Mouse (Mus musculus) heart, adult 2 months (tissue): ENCODE measurements around the gene Skint9. TPM values are rescaled to one million over a fixed set of nuclear protein-coding genes. Genes with fewer than 3 reads are reported as not detected.
"Not testable (repeated sequence)": the region's sequence is repeated elsewhere in the genome, so short reads cannot be mapped to it uniquely, and the experiment has no call there.

ENCODE experiments used
- DNase-seq, 2 experiments: peaks; one replicate each; pipeline ENCODE4 v3.0.0; 2021
- H3K27ac ChIP-seq: fragments of 200-600 bp; 2 replicates; pipeline ENCODE4 v1.8.1; 2022
- H3K27me3 ChIP-seq: fragments of 200-500 bp; 2 replicates; pipeline ENCODE4 v1.6.1; 2012; ENCODE audit warnings: mild to moderate bottlenecking, low read length, inconsistent platforms, mixed read lengths; ENCODE audit not compliant: control insufficient read depth, insufficient read depth
- H3K36me3 ChIP-seq: fragments of 200-500 bp; 2 replicates; pipeline ENCODE4 v1.6.1; 2012; ENCODE audit warnings: low read length, inconsistent platforms; ENCODE audit not compliant: control insufficient read depth, insufficient read depth
- H3K4me1 ChIP-seq: fragments of 200-500 bp; 2 replicates; pipeline ENCODE4 v1.6.1; 2011; ENCODE audit warnings: low read length; ENCODE audit not compliant: control insufficient read depth, insufficient read depth
- H3K4me3 ChIP-seq: fragments of 200-600 bp; 2 replicates; pipeline ENCODE4 v1.8.1; 2022
- H3K79me2 ChIP-seq: fragments of 200-500 bp; replicated peaks from 2 replicates; pipeline ENCODE4 v1.6.1; 2012; ENCODE audit warnings: mild to moderate bottlenecking, inconsistent platforms, low read length, moderate library complexity, mixed read lengths; ENCODE audit not compliant: control insufficient read depth, insufficient read depth
- H3K9ac ChIP-seq: fragments of 200-500 bp; 2 replicates; pipeline ENCODE4 v1.6.1; 2012; ENCODE audit warnings: low read depth, mild to moderate bottlenecking, control low read depth, inconsistent platforms, low read length, mixed read lengths
- CTCF ChIP-seq: fragments of 200-600 bp; IDR thresholded peaks from 2 replicates; pipeline ENCODE4 v1.8.1; 2022; ENCODE audit warnings: antibody characterized with exemption, mild to moderate bottlenecking, moderate library complexity
- EP300 ChIP-seq: fragments of 200-500 bp; IDR thresholded peaks from 2 replicates; pipeline ENCODE4 v1.6.1; 2011; ENCODE audit warnings: low read depth, low read length, control low read depth; ENCODE audit not compliant: insufficient read depth
- POLR2A ChIP-seq: fragments of 200-500 bp; IDR thresholded peaks from 2 replicates; pipeline ENCODE4 v1.6.1; 2011; ENCODE audit warnings: mild to moderate bottlenecking, low read depth, low read length, control low read depth; ENCODE audit not compliant: insufficient read depth
- WGBS: fragments of 180-500 bp; shearing (Covaris S2); methylation state at CpG from one replicate; pipeline ENCODE4 v1.1.7; 2018; 5-methylcytosine and 5-hydroxymethylcytosine counted together
- intact Hi-C: fragments of 180-260 bp; cut with DNase I; formaldehyde crosslinking; loops from one replicate; pipeline ENCODE4 v1.15.1; 2025
- long read RNA-seq: library from polyadenylated mRNA; stranded (forward); transcript quantifications from one replicate; pipeline ENCODE4 v2.0.0, GENCODE M21; 2021
- polyA plus RNA-seq: library from polyadenylated mRNA; depleted of rRNA; stranded (reverse); fragments of >200 nt; gene quantifications from 2 replicates; pipeline ENCODE4 v1.2.3, GENCODE M21; 2012; rRNA removed
- total RNA-seq, 2 experiments: library from RNA; stranded (reverse); gene quantifications; 2 replicates each; pipeline ENCODE4 v1.2.3; 2021

The Skint9 gene
- total RNA-seq (not detected), polyA plus RNA-seq (not detected in 2 replicates)
- long read RNA-seq: 0 reads

GRCm38 (mm10) chr4:112433885-112434284 is at the start of gene Skint9:
Gene Skint9, minus strand, starts transcription at chr4:112433985.
- Histone ChIP-seq H3K4me3 (no peak within 1 kb of the TSS), H3K9ac (no peak within 1 kb of the TSS), H3K27ac (no peak within 1 kb of the TSS), H3K27me3 (no peaks in the 10 kb centered on the region), H3K4me1 (no peaks in the 10 kb centered on the region), H3K36me3 (no peaks in the 10 kb centered on the region), H3K79me2 (no peaks in the 10 kb centered on the region)
- TF ChIP-seq CTCF (no peak), EP300 (no peak), POLR2A (no peak)
- no peak for DNase-seq
- intact Hi-C loops: no loop called here

- H3K4me3 ChIP-seq: no peak overlapping the region
Observed at GRCm38 (mm10) chr4:112432685-112433084, 1.1 kb downstream of the Skint9 start.

GRCm38 (mm10) chr4:112432223-112432622 is 1.6 kb downstream of the Skint9 start:
- TF ChIP-seq POLR2A: no peak
- TF ChIP-seq EP300: no peak
- TF ChIP-seq CTCF: no peak
- H3K79me2 ChIP-seq: no peaks in the 10 kb centered on the region
- H3K27ac ChIP-seq: no peak overlapping the region
- no peak overlapping the region for H3K4me3 ChIP-seq
- no peak overlapping the region for H3K9ac ChIP-seq
- no peaks in the 10 kb centered on the region for H3K27me3 ChIP-seq
- no peaks in the 10 kb centered on the region for H3K4me1 ChIP-seq
- no peak for DNase-seq
- intact Hi-C loops: no loop called here
- no peaks in the 10 kb centered on the region for H3K36me3 ChIP-seq

More at GRCm38 (mm10) chr4:112432685-112433084, 1.1 kb downstream of the Skint9 start:
- 52% methylated on average over 1 of the region's 1 CpGs for WGBS
- H3K9ac ChIP-seq: no peak overlapping the region
- no peak overlapping the region for H3K27ac ChIP-seq
- no peaks in the 10 kb centered on the region for H3K27me3 ChIP-seq
- H3K36me3 ChIP-seq: no peaks in the 10 kb centered on the region
- no peaks in the 10 kb centered on the region for H3K4me1 ChIP-seq
- no peak for TF ChIP-seq EP300
- no peak for TF ChIP-seq POLR2A
- no peak for TF ChIP-seq CTCF
- no peak for DNase-seq
- intact Hi-C loops: no loop called here
- H3K79me2 ChIP-seq: no peaks in the 10 kb centered on the region

GRCm38 (mm10) chr4:112349111-112349510 is 84.7 kb downstream of the Skint9 start:
- H3K36me3 ChIP-seq, H3K4me3 ChIP-seq, DNase-seq, H3K9ac ChIP-seq, H3K27ac ChIP-seq, H3K27me3 ChIP-seq, H3K4me1 ChIP-seq, H3K79me2 ChIP-seq, intact Hi-C loops: not testable (repeated sequence)
- 84% methylated on average over 17 of the region's 17 CpGs for WGBS

Other genes with a start within 250 kb of the Skint9 start
- under 1 TPM in 1 of 2 experiments, not detected in 1; 0.10 TPM for gene Skint3, start 201.7 kb downstream of the Skint9 start, total RNA-seq
- gene Skint3, start 201.7 kb downstream of the Skint9 start, polyA plus RNA-seq: 0.04 TPM in 1 of 2 replicates, not detected in the other
- not detected for gene Skint2, start 123.2 kb upstream of the Skint9 start, total RNA-seq
- not detected in 2 replicates for gene Skint2, start 123.2 kb upstream of the Skint9 start, polyA plus RNA-seq